Mouse (Mus musculus): ENCODE measurements around the gene Man2b2. TPM values are rescaled to one million over a fixed set of nuclear protein-coding genes. Genes with fewer than 3 reads are reported as not detected.
A peak's percentile ranks its signal among the peaks of the same experiment; 100 is the strongest.

Gene Man2b2
- 4.5 TPM for polyA plus RNA-seq (2012; fragmentation: generic; extraction: Trizol)
- long read RNA-seq, experiment 1, transcript Man2b2-201 (19 exons, 3,330 nt) = major isoform, 8 of 15 reads
- long read RNA-seq, experiment 1, partial matches to known transcripts = 5 of 15 reads
- long read RNA-seq, experiment 1, other reads (novel, unspliced or antisense) = 2 of 15 reads
- long read RNA-seq, experiment 2, transcript Man2b2-201 (19 exons, 3,330 nt) = major isoform, 47 of 50 reads
- long read RNA-seq, experiment 2, partial matches to known transcripts = 1 of 50 reads
- long read RNA-seq, experiment 2, other reads (novel, unspliced or antisense) = 2 of 50 reads

DNA sequence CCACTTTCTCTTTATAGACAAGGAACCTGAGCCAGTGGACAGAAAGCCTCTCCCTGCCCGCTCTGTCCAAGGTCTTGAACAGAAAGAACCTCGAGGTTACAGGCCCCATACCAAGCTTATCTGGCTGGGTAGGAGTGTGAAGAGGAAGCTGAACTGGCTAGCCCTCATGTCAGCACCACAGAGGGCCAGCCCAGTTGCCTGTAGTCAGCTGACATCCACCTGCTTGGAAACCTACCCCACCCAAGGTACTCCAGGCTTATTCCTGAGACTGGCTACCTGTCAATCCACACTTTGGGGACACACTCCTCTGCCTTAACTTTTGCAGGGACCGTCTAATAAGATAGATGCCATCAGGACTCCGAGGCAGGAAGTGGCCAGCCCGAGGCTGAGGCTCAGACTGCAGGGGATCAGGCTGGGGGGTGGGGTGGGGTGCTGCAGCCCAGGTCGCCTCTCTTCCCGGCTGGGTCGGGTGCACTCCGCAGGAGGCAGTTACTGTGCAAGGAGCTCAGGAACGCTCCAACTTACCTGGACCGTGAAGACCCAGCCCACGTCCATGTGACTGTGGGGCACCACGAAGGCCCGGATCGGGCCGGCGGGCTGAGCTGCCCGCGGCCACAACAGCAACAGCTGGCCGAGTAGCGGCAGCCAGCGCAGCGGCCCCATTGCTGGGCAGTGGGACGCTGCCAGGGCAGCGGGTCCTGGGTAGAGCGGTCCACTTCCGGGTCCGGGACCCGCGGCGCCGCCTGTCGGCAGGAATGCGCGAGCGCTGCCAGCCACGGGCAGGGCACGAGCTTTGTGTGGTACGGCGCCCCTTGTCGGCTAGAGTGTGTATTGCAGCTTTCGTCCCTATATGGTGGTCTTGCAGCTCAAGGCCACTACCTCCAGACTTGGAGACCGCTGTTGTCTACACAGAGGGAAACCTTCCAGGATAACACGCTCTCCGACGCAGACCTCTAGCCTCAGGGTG is at the start of gene Man2b2:
TSS of gene Man2b2 (minus strand) at position 741 of the 967 bp plus-strand sequence.
- Histone ChIP-seq H3K79me3 (ENCODE audit: low read depth) (no peaks in the 10 kb centered on the region), H3ac (ENCODE audit: control insufficient read depth, insufficient read length, low read depth) (peak within 1 kb of the TSS; percentile 27), H3K27me3 (ENCODE audit: control insufficient read depth, insufficient read depth, insufficient read length) (peaks cover 7% of the 10 kb centered on the region), H3K4me3 (ENCODE audit: insufficient read depth, poor library complexity, severe bottlenecking) (peak within 1 kb of the TSS; percentile 32), H3K79me2 (ENCODE audit: control insufficient read depth, insufficient read depth) (no peaks in the 10 kb centered on the region), H3K36me3 (ENCODE audit: control insufficient read depth, insufficient read depth) (no peaks in the 10 kb centered on the region)
- TF ChIP-seq MYOG (IDR thresholded peaks at IDR 0.05; ENCODE audit: control insufficient read depth, extremely low read depth, insufficient read length) (no peak), CTCF (IDR thresholded peaks at IDR 0.05; ENCODE audit: control insufficient read depth, insufficient read depth, insufficient read length) (peak; percentile 100), FOSL1 (IDR thresholded peaks at IDR 0.05; ENCODE audit: insufficient read depth, low read length, poor library complexity, severe bottlenecking) (no peak), MAX (IDR thresholded peaks at IDR 0.05) (peak; percentile 71)

DNA sequence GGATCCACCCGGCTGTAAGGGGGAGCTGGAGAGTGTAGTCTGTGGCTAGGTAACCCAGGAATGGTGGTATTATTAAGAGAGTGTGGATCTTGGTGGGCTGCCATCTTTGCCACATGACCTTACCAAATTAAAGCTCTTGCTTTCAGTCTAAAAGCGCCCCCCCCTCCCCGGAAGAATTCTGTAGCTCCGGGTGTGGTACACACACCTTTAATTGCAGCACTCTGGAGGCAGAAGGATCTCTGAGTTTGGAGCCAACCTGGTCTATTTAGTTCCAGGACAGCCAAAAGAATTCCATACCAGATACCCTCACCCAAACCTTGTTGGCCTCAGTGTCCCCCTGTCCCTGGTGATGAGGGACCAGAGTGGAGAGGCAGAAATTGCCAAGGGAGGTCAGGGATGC is 48.3 kb upstream of the Man2b2 start:
- TF ChIP-seq FOSL1 (IDR thresholded peaks at IDR 0.05; ENCODE audit: insufficient read depth, low read length, poor library complexity, severe bottlenecking) (no peak), MYOD1 (IDR thresholded peaks at IDR 0.05; ENCODE audit: control insufficient read depth, insufficient read length, low read depth) (no peak), CTCF (IDR thresholded peaks at IDR 0.05; ENCODE audit: control insufficient read depth, insufficient read depth, insufficient read length) (no peak), MAX (IDR thresholded peaks at IDR 0.05) (no peak), MYOG (IDR thresholded peaks at IDR 0.05; ENCODE audit: control insufficient read depth, extremely low read depth, insufficient read length) (no peak), USF1 (IDR thresholded peaks at IDR 0.05; ENCODE audit: low read depth) (no peak)
- Histone ChIP-seq H3K27me3 (ENCODE audit: control insufficient read depth, insufficient read depth, insufficient read length) (peaks cover 76% of the 10 kb centered on the region), H3ac (ENCODE audit: control insufficient read depth, insufficient read length, low read depth) (no peak overlapping the region), H3K79me2 (ENCODE audit: control insufficient read depth, insufficient read depth) (no peaks in the 10 kb centered on the region), H3K4me3 (ENCODE audit: insufficient read depth, poor library complexity, severe bottlenecking) (no peak overlapping the region), H3K79me3 (ENCODE audit: low read depth) (no peaks in the 10 kb centered on the region), H3K36me3 (ENCODE audit: control insufficient read depth, insufficient read depth) (no peaks in the 10 kb centered on the region)

DNA sequence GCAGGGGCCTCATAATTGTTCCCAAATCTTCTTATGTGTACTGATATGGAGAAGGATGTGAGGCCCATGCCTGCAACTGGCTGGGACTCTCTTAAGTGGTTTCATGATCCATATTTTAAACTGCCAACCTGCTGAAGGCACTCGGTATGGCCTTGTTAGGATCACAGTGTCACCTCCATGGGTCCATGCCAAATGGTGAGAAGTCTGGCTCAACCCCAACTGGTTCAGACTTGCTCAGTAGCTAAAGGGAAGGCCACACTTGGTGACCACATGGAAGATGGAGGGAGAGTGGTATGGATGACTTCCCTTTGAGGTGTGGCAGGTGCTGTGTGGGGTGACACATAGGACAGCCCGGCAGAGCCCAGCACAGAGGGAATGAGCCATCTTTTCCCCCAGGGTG is 47.2 kb upstream of the Man2b2 start:
- no peaks in the 10 kb centered on the region for H3K79me2 ChIP-seq (ENCODE audit: control insufficient read depth, insufficient read depth)
- H3K79me3 ChIP-seq (ENCODE audit: low read depth) = no peaks in the 10 kb centered on the region
- no peak for TF ChIP-seq MYOD1 (IDR thresholded peaks at IDR 0.05; ENCODE audit: control insufficient read depth, insufficient read length, low read depth)
- H3K36me3 ChIP-seq (ENCODE audit: control insufficient read depth, insufficient read depth) = no peaks in the 10 kb centered on the region
- no peak overlapping the region for H3K4me3 ChIP-seq (ENCODE audit: insufficient read depth, poor library complexity, severe bottlenecking)
- H3ac ChIP-seq (ENCODE audit: control insufficient read depth, insufficient read length, low read depth) = no peak overlapping the region
- peaks cover 77% of the 10 kb centered on the region for H3K27me3 ChIP-seq (ENCODE audit: control insufficient read depth, insufficient read depth, insufficient read length)

DNA sequence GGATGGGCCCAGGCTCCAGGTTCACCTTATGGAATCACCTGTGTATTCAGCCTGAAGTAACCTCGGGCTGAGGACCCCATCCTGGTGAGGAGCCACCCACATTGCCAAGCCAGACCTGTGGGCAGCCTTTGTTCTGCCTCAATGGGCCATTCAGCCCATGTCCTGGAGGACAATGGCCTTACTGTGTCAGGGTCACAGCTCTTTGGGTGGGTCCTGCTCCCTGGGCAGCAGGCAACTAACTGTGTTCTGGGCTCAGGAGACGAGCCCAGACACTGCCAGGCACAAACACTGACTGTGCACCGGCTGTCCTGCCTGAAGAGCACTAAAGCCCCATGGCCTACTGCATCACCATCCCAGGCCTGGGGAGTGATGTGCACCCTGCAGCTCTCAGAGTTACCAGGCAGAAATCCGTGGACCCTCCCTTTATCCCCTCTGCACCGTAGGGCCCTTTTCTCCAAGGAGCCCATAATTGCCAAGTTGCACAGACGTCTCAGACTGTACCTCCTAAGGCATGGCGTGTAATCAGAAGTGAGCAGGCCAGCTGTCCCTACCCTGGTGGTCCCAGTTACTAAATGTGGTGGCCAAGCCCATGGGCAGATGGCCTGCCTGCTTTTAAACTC is 46.4 kb upstream of the Man2b2 start:
- Histone ChIP-seq H3K4me3 (ENCODE audit: insufficient read depth, poor library complexity, severe bottlenecking) (no peak overlapping the region), H3ac (ENCODE audit: control insufficient read depth, insufficient read length, low read depth) (no peak overlapping the region), H3K36me3 (ENCODE audit: control insufficient read depth, insufficient read depth) (no peaks in the 10 kb centered on the region), H3K79me3 (ENCODE audit: low read depth) (no peaks in the 10 kb centered on the region), H3K79me2 (ENCODE audit: control insufficient read depth, insufficient read depth) (no peaks in the 10 kb centered on the region), H3K27me3 (ENCODE audit: control insufficient read depth, insufficient read depth, insufficient read length) (peaks cover 73% of the 10 kb centered on the region)
- TF ChIP-seq FOSL1 (IDR thresholded peaks at IDR 0.05; ENCODE audit: insufficient read depth, low read length, poor library complexity, severe bottlenecking) (no peak), MAX (IDR thresholded peaks at IDR 0.05) (no peak), USF1 (IDR thresholded peaks at IDR 0.05; ENCODE audit: low read depth) (no peak), MYOG (IDR thresholded peaks at IDR 0.05; ENCODE audit: control insufficient read depth, extremely low read depth, insufficient read length) (no peak), CEBPB (IDR thresholded peaks at IDR 0.05; ENCODE audit: low read depth) (no peak), MYOD1 (IDR thresholded peaks at IDR 0.05; ENCODE audit: control insufficient read depth, insufficient read length, low read depth) (no peak), CTCF (IDR thresholded peaks at IDR 0.05; ENCODE audit: control insufficient read depth, insufficient read depth, insufficient read length) (no peak)

DNA sequence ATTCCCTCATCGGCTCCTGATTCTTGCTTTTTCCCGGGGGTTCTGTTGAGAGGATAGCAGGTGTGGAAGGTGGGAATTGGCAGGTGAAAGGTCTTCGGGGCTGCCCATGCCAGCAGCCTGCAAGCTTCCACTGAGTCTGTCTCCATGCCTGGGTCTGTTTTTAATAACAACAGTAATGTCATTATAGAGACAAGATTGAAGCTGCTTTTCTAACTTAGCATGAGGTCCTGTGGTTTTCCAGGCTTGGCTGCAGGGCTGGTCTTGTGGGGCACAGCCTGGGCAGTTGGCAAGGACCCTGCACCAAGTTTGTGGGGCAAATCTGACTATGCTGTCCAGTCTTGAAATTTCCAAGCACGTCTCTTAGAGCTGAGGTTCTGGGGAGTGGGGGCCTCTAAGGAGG is 45.5 kb upstream of the Man2b2 start:
- TF ChIP-seq CEBPB (IDR thresholded peaks at IDR 0.05; ENCODE audit: low read depth) (no peak), MAX (IDR thresholded peaks at IDR 0.05) (no peak), FOSL1 (IDR thresholded peaks at IDR 0.05; ENCODE audit: insufficient read depth, low read length, poor library complexity, severe bottlenecking) (no peak), CTCF (IDR thresholded peaks at IDR 0.05; ENCODE audit: control insufficient read depth, insufficient read depth, insufficient read length) (no peak), MYOG (IDR thresholded peaks at IDR 0.05; ENCODE audit: control insufficient read depth, extremely low read depth, insufficient read length) (no peak), USF1 (IDR thresholded peaks at IDR 0.05; ENCODE audit: low read depth) (no peak), MYOD1 (IDR thresholded peaks at IDR 0.05; ENCODE audit: control insufficient read depth, insufficient read length, low read depth) (no peak)
- no peak overlapping the region for H3ac ChIP-seq (ENCODE audit: control insufficient read depth, insufficient read length, low read depth)
- H3K27me3 ChIP-seq (ENCODE audit: control insufficient read depth, insufficient read depth, insufficient read length) = peaks cover 72% of the 10 kb centered on the region
- H3K4me3 ChIP-seq (ENCODE audit: insufficient read depth, poor library complexity, severe bottlenecking) = no peak overlapping the region
- H3K79me3 ChIP-seq (ENCODE audit: low read depth) = no peaks in the 10 kb centered on the region
- no peaks in the 10 kb centered on the region for H3K36me3 ChIP-seq (ENCODE audit: control insufficient read depth, insufficient read depth)
- no peaks in the 10 kb centered on the region for H3K79me2 ChIP-seq (ENCODE audit: control insufficient read depth, insufficient read depth)
